Mouse (Mus musculus): ENCODE measurements around the gene Olfr371.

Olfr371 gene

GRCm38 (mm10) chr8:85225688-85226087, at the start of gene Olfr371:
Gene Olfr371 (plus strand): TSS chr8:85225988.
- no peak for DNase-seq (ENCODE audit: low spot score in 2 of 2)

DNA sequence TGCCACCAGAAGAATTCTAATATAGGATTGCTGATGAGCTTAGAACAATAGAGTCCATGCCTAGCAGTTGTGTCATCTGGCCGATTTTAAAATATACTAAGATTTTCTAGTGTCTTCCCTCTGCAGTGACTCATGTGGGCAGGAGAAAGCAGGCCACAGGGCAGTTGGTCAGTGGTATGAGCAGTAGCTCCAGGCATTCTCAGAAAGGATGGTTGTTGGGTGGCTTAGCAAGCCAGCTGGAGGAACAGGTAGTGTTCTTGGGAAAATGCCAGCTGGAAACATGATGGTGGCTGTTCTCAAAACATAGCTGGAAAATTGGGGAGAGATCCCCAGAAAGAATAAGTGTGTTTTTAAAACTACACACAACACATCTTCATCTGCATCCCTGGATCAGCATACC, 33.4 kb upstream of the Olfr371 start:
- DNase-seq (ENCODE audit: low spot score in 2 of 2): no peak

- DNase-seq (ENCODE audit: low spot score in 2 of 2): peak; percentile 5 to 31
Measured at GRCm38 (mm10) chr8:85220220-85220619, 5.6 kb upstream of the Olfr371 start.

GRCm38 (mm10) chr8:85220992-85221391, 4.8 kb upstream of the Olfr371 start:
- no peak for DNase-seq (ENCODE audit: low spot score in 2 of 2)

DNA sequence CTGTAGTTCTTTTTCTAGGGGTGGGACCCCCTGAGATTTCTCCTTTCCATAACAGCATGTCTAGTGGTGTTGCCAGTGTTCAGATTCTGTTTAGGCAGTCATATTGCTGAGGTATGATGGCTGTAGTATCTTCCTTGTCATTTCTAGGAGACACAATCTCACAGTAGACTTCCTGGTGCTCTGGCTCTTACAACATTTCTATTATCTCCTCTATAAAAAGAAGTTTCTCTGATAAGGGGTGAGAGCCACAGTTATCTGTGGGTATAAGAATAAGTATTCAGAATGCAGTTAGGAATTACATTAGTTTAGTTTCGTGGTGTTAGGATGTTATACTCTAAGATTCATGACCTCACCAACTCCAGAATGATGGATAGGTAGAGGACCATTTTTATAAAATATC, 1.5 kb downstream of the Olfr371 start:
- no peak for DNase-seq (ENCODE audit: low spot score in 2 of 2)
